Mouse (Mus musculus): Measurements from ENCODE around the gene Ctns. TPM values are rescaled to one million over a fixed set of nuclear protein-coding genes. Genes with fewer than 3 reads are reported as not detected.

Ctns gene
- total and polyA plus RNA-seq, 2 experiments from 2014 or later: 13.3 to 21.5 TPM

- Histone ChIP-seq H3K27me3 (ENCODE audit: insufficient read depth, low read length) (no peaks in the 10 kb centered on the region), H3K27ac (ENCODE audit: low read depth, low read length) (no peak overlapping the region), H3K4me2 (ENCODE audit: low read depth, low read length, poor library complexity, severe bottlenecking) (no peak overlapping the region), H3K9ac (replicated peaks; ENCODE audit: low read length, poor library complexity, severe bottlenecking) (no peak overlapping the region), H3K4me1 (ENCODE audit: insufficient read depth, low read length) (peaks cover 10% of the 10 kb centered on the region; the same call in 1 of the 2 replicates), H3K4me3 (ENCODE audit: low read depth, low read length) (no peak overlapping the region), H3K9me3 (ENCODE audit: low read length) (no peaks in the 10 kb centered on the region), H3K36me3 (ENCODE audit: insufficient read depth, low read length) (peaks cover 41% of the 10 kb centered on the region)
- no peak for TF ChIP-seq CTCF (IDR thresholded peaks at IDR 0.05)
- DNase-seq (ENCODE audit: low spot score) (no peak), ATAC-seq (ENCODE audit: low FRiP score) (no peak)
- 81% methylated on average over 6 of the region's 6 CpGs for WGBS
These were observed 5.8 kb downstream of the Ctns start for GRCm38 (mm10) chr11:73193047-73193446.

DNA sequence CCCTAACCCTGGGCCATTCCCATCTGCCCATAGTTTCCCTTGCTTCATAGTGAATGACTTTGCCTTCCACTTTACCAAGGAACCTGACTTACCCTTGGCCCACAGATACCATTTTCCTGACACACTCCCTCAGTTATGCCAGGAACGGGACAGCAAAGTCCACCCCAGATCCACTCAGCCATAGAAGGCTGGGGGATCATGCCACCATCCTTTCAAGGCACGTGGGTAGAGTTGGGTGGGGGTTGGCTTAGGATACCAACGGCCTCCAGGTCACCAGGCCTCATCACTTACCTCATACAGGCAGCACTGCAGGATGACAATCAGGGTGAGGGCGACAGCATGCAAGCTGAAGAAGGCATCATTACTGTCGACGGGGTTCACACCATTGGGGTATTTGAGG is 11.6 kb downstream of the Ctns start:
- ATAC-seq (ENCODE audit: low FRiP score) (no peak), DNase-seq (ENCODE audit: low spot score) (no peak)
- no peaks in the 10 kb centered on the region for H3K9me3 ChIP-seq (ENCODE audit: low read length)
- H3K27ac ChIP-seq (ENCODE audit: low read depth, low read length): no peak overlapping the region
- TF ChIP-seq CTCF (IDR thresholded peaks at IDR 0.05): no peak
- H3K4me2 ChIP-seq (ENCODE audit: low read depth, low read length, poor library complexity, severe bottlenecking): no peak overlapping the region
- H3K4me1 ChIP-seq (ENCODE audit: insufficient read depth, low read length): no peaks in the 10 kb centered on the region
- H3K9ac ChIP-seq (replicated peaks; ENCODE audit: low read length, poor library complexity, severe bottlenecking): no peak overlapping the region
- H3K27me3 ChIP-seq (ENCODE audit: insufficient read depth, low read length): no peaks in the 10 kb centered on the region
- H3K4me3 ChIP-seq (ENCODE audit: low read depth, low read length): no peak overlapping the region
- peaks cover 68% of the 10 kb centered on the region for H3K36me3 ChIP-seq (ENCODE audit: insufficient read depth, low read length)
- 85% methylated on average over 6 of the region's 6 CpGs for WGBS

DNA sequence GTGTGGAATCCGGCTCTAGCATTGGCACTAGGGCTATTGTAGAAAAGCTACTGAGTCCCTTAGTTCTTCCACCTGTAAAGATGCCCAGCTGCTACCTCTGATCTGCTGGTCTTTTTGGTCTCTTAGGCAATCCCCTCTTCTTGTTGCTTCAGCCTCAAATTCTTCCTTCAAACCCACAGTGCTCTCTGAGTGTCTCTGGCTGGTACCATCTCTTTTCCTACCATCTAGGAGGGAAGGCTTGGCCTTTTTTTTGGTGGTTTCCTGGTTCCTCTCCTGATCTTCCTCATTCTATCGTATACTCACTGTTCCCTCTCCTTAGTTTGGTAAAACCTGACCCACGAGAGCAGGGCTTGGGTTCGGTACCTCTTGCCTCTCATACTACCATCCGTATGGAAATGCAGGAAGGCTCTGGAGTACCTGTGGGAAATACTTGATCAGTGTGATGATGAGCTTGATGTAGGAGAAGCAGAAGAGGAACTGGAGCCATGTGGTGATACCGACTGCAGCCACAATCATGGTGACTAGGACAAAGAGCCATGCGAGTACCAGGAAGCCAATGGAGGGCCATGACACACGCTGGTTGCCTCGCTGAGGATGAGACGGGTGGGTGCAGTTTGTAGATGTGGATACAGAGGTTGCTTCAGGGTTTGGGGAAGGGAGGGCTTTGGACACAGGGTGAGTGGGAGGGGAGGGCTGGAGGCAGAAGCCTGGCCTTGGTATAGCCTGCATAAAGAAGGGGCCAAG is 12.8 kb downstream of the Ctns start:
- DNase-seq (ENCODE audit: low spot score) (no peak), ATAC-seq (ENCODE audit: low FRiP score) (no peak)
- Histone ChIP-seq H3K9ac (replicated peaks; ENCODE audit: low read length, poor library complexity, severe bottlenecking) (no peak overlapping the region), H3K4me3 (ENCODE audit: low read depth, low read length) (no peak overlapping the region), H3K9me3 (ENCODE audit: low read length) (no peaks in the 10 kb centered on the region), H3K36me3 (ENCODE audit: insufficient read depth, low read length) (peaks cover 60% of the 10 kb centered on the region), H3K27me3 (ENCODE audit: insufficient read depth, low read length) (no peaks in the 10 kb centered on the region), H3K4me2 (ENCODE audit: low read depth, low read length, poor library complexity, severe bottlenecking) (no peak overlapping the region), H3K27ac (ENCODE audit: low read depth, low read length) (no peak overlapping the region), H3K4me1 (ENCODE audit: insufficient read depth, low read length) (no peaks in the 10 kb centered on the region)
- no peak for TF ChIP-seq CTCF (IDR thresholded peaks at IDR 0.05)
- WGBS: 92% methylated on average over 10 of the region's 10 CpGs

DNA sequence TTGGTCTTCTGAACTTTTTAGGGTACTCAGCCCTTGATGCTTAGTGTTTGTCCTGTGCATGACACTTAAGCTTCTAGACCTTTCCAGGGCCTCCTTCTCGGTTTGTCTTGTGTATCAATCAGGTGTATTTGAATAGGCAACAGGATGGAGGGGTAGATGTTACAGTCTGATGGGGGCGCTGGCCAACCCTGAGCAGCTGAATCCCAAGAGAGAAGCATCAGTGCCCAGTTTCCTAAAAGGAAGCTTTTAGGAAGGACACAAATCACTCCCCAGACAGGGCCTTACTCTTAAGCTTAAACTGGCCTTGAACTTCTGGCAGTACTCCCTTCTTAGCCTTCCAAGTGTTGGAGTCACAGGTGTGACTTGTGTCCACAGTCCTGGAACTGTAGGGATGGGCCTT is 20.9 kb downstream of the Ctns start:
- Histone ChIP-seq H3K4me3 (ENCODE audit: low read depth, low read length) (peak overlapping the region; percentile 93), H3K36me3 (ENCODE audit: insufficient read depth, low read length) (0 out of 2 replicates have a peak, but pooled peaks cover 9% of the 10 kb centered on the region), H3K27ac (ENCODE audit: low read depth, low read length) (peak overlapping the region; percentile 83; the same call in 1 of the 2 replicates), H3K9me3 (ENCODE audit: low read length) (no peaks in the 10 kb centered on the region), H3K9ac (replicated peaks; ENCODE audit: low read length, poor library complexity, severe bottlenecking) (peak overlapping the region; percentile 86), H3K4me2 (ENCODE audit: low read depth, low read length, poor library complexity, severe bottlenecking) (peak overlapping the region; percentile 61), H3K4me1 (ENCODE audit: insufficient read depth, low read length) (no peaks in the 10 kb centered on the region), H3K27me3 (ENCODE audit: insufficient read depth, low read length) (no peaks in the 10 kb centered on the region)
- peak; percentile 42 for TF ChIP-seq CTCF (IDR thresholded peaks at IDR 0.05)
- WGBS: 5% methylated on average over 2 of the region's 2 CpGs
- DNase-seq (ENCODE audit: low spot score) (no peak), ATAC-seq (ENCODE audit: low FRiP score) (no peak)

DNA sequence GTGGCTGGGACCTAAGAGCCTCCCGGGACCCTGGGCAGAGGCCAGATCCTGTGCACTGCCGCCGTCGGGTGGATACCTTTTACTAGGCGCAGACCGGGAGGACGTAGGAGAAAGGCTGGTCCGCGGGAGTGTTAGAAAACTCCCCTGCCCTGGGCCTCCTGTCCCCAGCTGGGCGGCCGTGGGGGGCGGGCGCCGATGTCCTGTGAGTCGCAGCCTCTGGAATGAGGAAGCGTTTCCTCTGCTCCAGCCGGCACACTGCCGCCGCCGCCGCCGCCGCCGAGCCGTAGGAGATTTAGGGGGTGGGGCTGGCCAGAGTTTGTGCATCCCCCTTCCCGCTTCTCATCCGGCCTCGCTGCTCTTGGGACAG is 21.4 kb downstream of the Ctns start:
- Histone ChIP-seq H3K27ac (ENCODE audit: low read depth, low read length) (peak overlapping the region; percentile 83), H3K9ac (replicated peaks; ENCODE audit: low read length, poor library complexity, severe bottlenecking) (peak overlapping the region; percentile 86), H3K27me3 (ENCODE audit: insufficient read depth, low read length) (no peaks in the 10 kb centered on the region), H3K36me3 (ENCODE audit: insufficient read depth, low read length) (0 out of 2 replicates have a peak, but pooled peaks cover 7% of the 10 kb centered on the region), H3K4me1 (ENCODE audit: insufficient read depth, low read length) (no peaks in the 10 kb centered on the region), H3K9me3 (ENCODE audit: low read length) (no peaks in the 10 kb centered on the region), H3K4me2 (ENCODE audit: low read depth, low read length, poor library complexity, severe bottlenecking) (peak overlapping the region; percentile 61), H3K4me3 (ENCODE audit: low read depth, low read length) (peak overlapping the region; percentile 93)
- DNase-seq (ENCODE audit: low spot score) (peak; percentile 56), ATAC-seq (ENCODE audit: low FRiP score) (peak; percentile 38; the same call in 1 of the 2 replicates)
- no peak for TF ChIP-seq CTCF (IDR thresholded peaks at IDR 0.05)
- WGBS: under 1% methylated on average over 26 of the region's 28 CpGs
